Mouse (Mus musculus) T-helper 17 cell (primary cell): ENCODE measurements around the gene Pld6.

ENCODE experiments used
- in situ Hi-C, 2 experiments: fragments of 300-600 bp; cut with MboI, MseI; formaldehyde crosslinking; loops; 1 replicate in 1 of 2; 2 replicates in 1 of 2; pipeline ENCODE4 v1.15.1; 2025; ENCODE audit warnings: high pct_unique_total_duplicates in 2 of 2

Gene Pld6

DNA sequence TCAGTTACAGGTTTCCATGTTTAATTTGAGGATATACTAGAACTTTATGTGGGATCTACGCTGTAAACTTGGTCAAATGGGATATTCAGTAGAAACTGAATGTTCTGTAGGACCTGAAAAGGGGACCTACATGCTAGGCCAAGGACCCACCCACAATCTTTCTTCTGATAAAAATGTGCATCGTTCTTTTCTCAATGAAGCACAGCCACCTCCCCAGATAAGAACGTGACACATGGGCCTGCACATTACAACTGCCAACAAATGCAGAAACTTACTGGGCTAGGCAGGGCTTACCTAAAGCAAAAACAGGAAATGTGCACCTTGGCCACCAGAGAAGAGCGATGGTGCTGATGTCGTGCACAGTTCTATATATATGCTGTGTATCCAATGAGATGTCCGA, 32.9 kb downstream of the Pld6 start:
- in situ Hi-C loops, result no loop called here

DNA sequence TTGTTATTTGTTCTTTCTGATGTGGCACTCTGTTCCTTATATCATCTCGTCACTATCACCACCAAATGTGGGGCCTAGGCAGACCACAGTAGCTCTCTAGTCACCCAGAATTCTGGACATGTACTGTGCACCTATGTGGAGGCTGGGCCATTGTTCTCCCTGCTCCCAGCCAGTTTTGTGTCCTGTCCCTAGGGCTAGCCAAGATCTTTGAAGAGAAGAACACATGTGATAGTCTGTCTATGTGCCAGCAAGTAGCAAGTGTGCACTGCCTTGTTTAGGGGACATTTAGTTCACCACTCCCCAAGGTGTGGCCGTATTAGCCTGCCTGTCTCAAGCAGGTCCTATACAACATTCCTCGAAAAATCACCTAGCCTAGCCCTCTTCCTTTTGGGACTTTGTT, 38.4 kb downstream of the Pld6 start:
- in situ Hi-C loops, result loop anchor here in 1 of 2 experiments (25.0 kb wide), 1 partner anchor 112 kb away; no protein-coding TSS in a partner anchor

DNA sequence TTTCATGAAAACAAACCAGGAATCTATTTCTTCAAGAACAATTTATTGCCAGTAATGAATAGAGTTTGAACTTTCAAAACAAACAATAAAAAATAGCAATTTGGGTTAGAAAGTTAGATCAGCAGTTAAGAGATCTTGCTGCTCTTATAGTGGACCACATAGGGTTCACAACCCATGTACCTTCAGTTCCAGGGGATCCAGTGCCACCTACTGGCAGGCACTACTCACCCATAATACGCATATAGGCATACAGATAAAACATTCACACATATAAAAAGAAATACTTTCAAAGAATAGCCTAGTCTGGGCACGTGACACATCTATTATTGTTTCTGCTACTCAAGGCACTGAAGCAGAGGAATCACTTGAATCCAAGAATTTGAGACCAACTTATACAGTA, 40.8 kb downstream of the Pld6 start:
- in situ Hi-C loops, result loop anchor here in 1 of 2 experiments (25.0 kb wide), 1 partner anchor 109 kb away; no protein-coding TSS in a partner anchor

DNA sequence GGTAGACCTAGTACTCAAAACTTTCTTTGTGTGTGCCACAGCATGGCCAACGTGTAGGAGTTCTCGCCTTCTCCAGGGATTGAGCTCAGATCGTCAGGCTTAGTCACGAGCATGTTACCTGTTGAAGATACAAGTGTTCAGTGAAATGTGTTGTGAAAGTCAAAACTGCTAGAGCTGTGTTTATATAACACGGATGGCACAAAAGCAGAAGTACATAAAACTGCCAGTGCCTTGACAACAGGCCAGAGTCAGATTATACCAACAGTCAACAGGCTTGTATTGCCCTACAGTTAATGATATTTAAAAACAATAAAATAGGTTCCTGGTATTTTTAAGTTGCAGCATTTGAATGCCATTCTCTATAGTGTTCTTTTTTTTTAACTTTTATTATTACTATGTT, 41.6 kb downstream of the Pld6 start:
- in situ Hi-C loops, result loop anchor here in 1 of 2 experiments (25.0 kb wide), 1 partner anchor 109 kb away; no protein-coding TSS in a partner anchor

DNA sequence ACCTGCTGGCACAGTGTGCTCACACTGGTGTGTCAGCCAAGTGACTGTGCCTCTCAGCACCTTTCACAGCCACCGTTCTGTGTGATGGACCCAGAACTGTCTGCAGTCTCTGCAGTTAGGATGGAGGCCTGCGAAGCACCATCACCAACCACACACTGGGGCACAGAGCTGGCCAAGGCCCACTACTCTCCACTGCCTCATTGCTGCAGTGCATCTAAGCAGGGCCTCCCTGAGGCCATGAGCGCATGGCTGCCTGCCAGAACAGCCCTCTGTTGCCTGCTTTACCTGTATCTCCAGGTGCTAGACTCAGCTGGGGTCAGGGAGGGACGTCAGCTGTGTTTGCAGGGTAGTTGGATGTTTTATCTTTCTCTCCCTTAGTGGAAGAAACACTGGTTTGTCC, 43.1 kb downstream of the Pld6 start:
- in situ Hi-C loops, result loop anchor here in 1 of 2 experiments (25.0 kb wide), 1 partner anchor 107 kb away; no protein-coding TSS in a partner anchor

DNA sequence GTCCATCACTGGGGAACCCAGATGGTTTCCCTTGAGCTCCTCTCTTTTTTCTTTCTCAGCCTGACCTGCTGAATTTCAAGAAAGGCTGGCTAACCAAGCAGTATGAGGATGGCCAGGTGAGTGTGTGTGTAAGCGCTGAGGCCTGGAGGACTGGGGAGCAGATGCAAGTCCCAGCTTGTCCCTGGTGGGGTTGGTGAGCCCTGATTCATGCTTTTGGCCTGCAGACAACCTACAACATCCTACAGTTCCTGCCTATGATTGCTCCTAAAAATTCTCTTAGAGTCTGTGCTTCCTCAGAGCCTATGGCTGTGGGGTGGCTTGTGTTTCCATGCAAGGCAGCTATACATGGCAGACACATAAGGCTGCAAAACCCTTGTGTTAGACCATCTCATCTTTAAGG, 43.7 kb downstream of the Pld6 start:
- in situ Hi-C loops, result loop anchor here in 1 of 2 experiments (25.0 kb wide), 1 partner anchor 106 kb away; no protein-coding TSS in a partner anchor

DNA sequence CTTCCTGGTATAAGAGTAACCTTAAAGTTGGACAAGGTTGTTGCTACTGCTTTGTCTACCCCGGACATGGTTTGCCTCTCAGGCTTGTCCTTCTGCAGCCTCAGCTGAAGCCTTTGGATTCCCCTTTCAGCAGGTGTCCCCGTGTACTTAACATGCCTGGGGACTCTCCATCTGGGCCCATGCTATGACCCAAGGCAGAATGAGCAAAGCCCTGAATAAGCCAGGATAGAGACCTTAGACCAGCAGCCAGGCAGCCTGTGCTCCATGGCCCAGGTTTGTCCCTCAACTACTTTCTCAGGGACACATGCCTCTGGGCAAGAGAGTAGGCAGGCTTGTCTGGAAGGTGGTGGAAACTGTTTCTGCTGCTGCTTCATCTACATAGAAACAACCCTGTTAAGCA, 44.1 kb downstream of the Pld6 start:
- in situ Hi-C loops, result loop anchor here in 1 of 2 experiments (25.0 kb wide), 1 partner anchor 106 kb away; no protein-coding TSS in a partner anchor

DNA sequence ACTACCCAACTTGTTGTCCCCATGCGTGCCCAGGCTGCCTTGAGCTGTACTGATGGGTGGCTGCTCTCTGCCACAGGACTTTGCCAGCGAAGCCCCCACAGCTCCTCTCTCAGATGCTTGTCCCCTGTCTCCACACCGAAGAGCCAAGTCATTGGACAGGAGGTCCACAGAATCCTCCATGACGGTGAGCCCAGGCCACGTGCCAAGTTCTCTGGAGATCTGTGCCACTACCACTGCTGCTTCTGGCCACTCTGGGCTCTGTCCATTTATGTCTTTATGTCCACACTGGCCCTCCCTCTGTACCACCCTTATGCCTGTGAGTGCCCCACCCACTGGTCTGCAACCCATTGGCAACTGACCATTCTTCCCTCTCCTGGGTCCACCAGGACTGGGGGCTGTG, 45.5 kb downstream of the Pld6 start:
- in situ Hi-C loops, result loop anchor here in 1 of 2 experiments (25.0 kb wide), 1 partner anchor 105 kb away; no protein-coding TSS in a partner anchor

DNA sequence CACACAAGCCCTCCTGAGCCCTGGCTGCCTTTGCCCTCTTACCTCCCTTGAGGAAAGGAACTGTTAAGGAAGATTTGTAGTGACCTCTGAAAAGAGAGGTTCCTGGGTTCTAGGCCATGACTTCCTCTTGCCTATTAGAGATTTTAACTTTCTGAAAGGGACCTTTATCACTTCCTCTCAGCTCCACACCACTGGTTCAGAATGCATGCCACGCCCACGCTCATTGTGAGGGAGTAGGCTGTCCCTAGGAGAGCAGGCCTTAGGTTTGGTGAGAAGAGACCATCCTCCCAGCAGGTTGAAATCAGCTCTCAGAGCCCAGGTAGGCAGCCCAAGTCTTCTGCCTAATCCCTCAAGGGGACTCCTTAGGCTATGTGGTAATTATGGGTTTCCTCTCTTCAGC, 47.4 kb downstream of the Pld6 start:
- in situ Hi-C loops, result loop anchor here in 1 of 2 experiments (25.0 kb wide), 1 partner anchor 103 kb away; no protein-coding TSS in a partner anchor

DNA sequence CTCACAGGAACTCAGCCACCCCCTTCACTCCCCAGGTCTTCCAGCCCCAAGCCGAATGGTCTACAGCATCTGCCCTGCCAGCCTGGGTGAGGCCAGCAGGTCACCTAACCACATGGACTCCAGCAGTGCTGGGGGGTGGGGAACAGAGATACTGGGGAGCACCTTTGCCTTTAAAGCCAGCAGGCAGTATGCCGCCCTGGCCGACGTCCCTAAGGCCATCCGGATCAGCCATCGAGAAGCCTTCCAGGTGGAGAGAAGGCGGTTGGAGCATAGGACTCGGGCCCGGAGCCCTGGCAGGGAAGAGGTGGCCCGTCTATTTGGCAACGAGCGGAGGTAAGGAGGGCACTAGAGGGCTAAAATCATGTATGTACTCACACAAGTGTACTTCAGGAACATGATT, 50.2 kb downstream of the Pld6 start:
- in situ Hi-C loops, result loop anchor here in 1 of 2 experiments (25.0 kb wide), 1 partner anchor 100 kb away; no protein-coding TSS in a partner anchor

DNA sequence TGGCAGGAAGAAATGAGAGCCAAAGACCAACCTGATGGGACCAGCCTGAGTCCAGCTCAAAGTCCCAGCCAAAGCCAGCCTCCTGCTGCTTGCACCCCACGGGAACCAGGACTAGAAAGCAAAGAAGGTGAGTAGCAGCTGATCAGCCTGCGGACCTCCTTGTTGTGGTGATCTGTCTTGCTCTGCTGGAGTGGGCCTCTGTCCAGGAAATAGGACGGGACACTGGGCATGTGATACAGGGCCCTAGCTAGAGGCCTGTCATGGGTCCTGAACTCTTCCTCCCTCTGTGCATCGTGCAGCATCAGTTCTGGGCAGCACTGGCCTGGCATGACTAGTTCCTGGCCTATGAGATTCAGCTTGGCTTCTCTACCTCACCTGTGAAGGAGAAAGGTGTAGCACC, 51.5 kb downstream of the Pld6 start:
- in situ Hi-C loops, result loop anchor here in 1 of 2 experiments (25.0 kb wide), 1 partner anchor 99 kb away; no protein-coding TSS in a partner anchor

DNA sequence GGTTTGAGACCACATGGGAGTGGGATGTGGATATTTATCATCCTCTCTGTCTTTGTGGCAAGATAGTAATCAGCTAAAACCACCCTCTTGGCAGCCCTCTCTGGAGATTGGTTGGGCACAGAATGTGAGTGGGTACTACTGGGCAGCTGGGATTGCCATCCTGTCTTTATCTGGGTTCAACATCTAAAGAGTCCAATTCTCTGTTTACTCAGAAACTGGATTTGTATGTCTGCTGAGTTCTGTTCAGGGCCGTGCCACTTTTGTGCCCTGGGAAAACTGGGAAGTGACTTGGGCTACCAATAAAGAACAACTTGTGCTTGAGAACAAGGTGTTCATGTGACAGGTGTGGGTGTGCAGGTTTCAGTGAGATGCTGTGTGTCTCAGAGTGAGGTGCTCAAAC, 53.1 kb downstream of the Pld6 start:
- in situ Hi-C loops, result loop anchor here in 1 of 2 experiments (25.0 kb wide), 1 partner anchor 97 kb away; no protein-coding TSS in a partner anchor
